In genomic region chr2:137729871-137730270, GRCm38 (mm10) we compare ENCODE assay signal across 10 mouse cellular contexts.
DNase-seq lines count a peak whose midpoint lies in the region; ATAC-seq lines count a peak whose summit lies in the region.
"Had no signal": no experiment of that assay in that cellular context is flagged by ENCODE, and none has a peak within 500 bp of the region (broad histone marks: within the 10 kb centered on the region; RNA-seq: fewer than 3 reads in every experiment).

No protein-coding gene starts in this region.

- ATAC-seq in kidney, embryonic 16.5 days (ENCODE audit: low FRiP score, low TSS enrichment) = peak; percentile 43; the same call in 1 of the 2 replicates
- ATAC-seq in forebrain, embryonic 12.5 days (ENCODE audit: low FRiP score) = peak; percentile 43; the same call in 1 of the 2 replicates
- ATAC-seq in neural tube, embryonic 14.5 days (ENCODE audit: low read depth) = 0 out of 2 replicates have a peak, but pooled peaks have one; percentile 19
- ATAC-seq in inflammation-experienced regulatory T-cells, adult 6 months = no peak

- no peak overlapping the region for H3K4me2 ChIP-seq in kidney, embryonic 16.5 days (replicated peaks; ENCODE audit: low read depth, low read length)
- H3K4me2 ChIP-seq in forebrain, embryonic 12.5 days = peak overlapping the region; percentile 24; the same call in 1 of the 2 replicates
- no peak overlapping the region for H3K4me2 ChIP-seq in neural tube, embryonic 14.5 days (ENCODE audit: low read depth, low read length)
- H3K4me2 ChIP-seq: heart, embryonic 13.5 days; lung, embryonic 15.5 days had no signal

- no peak overlapping the region for H3K4me3 ChIP-seq in kidney, embryonic 16.5 days (ENCODE audit: low read length)
- H3K4me3 ChIP-seq in forebrain, embryonic 12.5 days (replicated peaks) = no peak overlapping the region
- H3K4me3 ChIP-seq in neural tube, embryonic 14.5 days (ENCODE audit: low read depth, low read length) = no peak overlapping the region
- H3K4me3 ChIP-seq: heart, embryonic 13.5 days; lung, embryonic 15.5 days had no signal

- DNase-seq in kidney, postnatal 4 days = no peak
- peak; percentile 61 for DNase-seq in layer of hippocampus, adult 9-11 months
- no peak for DNase-seq in T-cell, adult 2 months (ENCODE audit: low spot score)
- no peak for DNase-seq in thymus, adult 18-20 months

- H3K27me3 ChIP-seq in kidney, embryonic 16.5 days (ENCODE audit: insufficient read depth, low read length) = no peaks in the 10 kb centered on the region
- 0 out of 2 replicates have a peak, but pooled peaks cover 8% of the 10 kb centered on the region for H3K27me3 ChIP-seq in forebrain, embryonic 12.5 days
- no peaks in the 10 kb centered on the region for H3K27me3 ChIP-seq in neural tube, embryonic 14.5 days (ENCODE audit: control insufficient read depth, insufficient read depth, low read length)
- H3K27me3 ChIP-seq: heart, embryonic 13.5 days; lung, embryonic 15.5 days had no signal

- no peak overlapping the region for H3K27ac ChIP-seq in kidney, embryonic 16.5 days (ENCODE audit: low read length)
- H3K27ac ChIP-seq in forebrain, embryonic 12.5 days = no peak overlapping the region
- H3K27ac ChIP-seq in neural tube, embryonic 14.5 days (ENCODE audit: low read depth, low read length) = no peak overlapping the region
- H3K27ac ChIP-seq: heart, embryonic 13.5 days; lung, embryonic 15.5 days had no signal

- H3K9me3 ChIP-seq in kidney, embryonic 16.5 days (ENCODE audit: low read length) = no peaks in the 10 kb centered on the region
- no peaks in the 10 kb centered on the region for H3K9me3 ChIP-seq in forebrain, embryonic 12.5 days
- no peaks in the 10 kb centered on the region for H3K9me3 ChIP-seq in neural tube, embryonic 14.5 days (ENCODE audit: control insufficient read depth, low read length)
- H3K9me3 ChIP-seq: heart, embryonic 13.5 days; lung, embryonic 15.5 days had no signal

- H3K36me3 ChIP-seq in kidney, embryonic 16.5 days (ENCODE audit: insufficient read depth, low read length) = no peaks in the 10 kb centered on the region
- no peaks in the 10 kb centered on the region for H3K36me3 ChIP-seq in forebrain, embryonic 12.5 days (replicated peaks)
- H3K36me3 ChIP-seq in neural tube, embryonic 14.5 days (ENCODE audit: control insufficient read depth, insufficient read depth, low read length) = no peaks in the 10 kb centered on the region
- H3K36me3 ChIP-seq: heart, embryonic 13.5 days; lung, embryonic 15.5 days had no signal

- 0 out of 2 replicates have a peak, but pooled peaks cover 4% of the 10 kb centered on the region for H3K4me1 ChIP-seq in kidney, embryonic 16.5 days (ENCODE audit: insufficient read depth, low read length)
- H3K4me1 ChIP-seq in forebrain, embryonic 12.5 days = peaks cover 21% of the 10 kb centered on the region
- H3K4me1 ChIP-seq in neural tube, embryonic 14.5 days (ENCODE audit: control insufficient read depth, insufficient read depth, low read length) = no peaks in the 10 kb centered on the region
- H3K4me1 ChIP-seq: lung, embryonic 15.5 days had no signal

- H3K9ac ChIP-seq in kidney, embryonic 16.5 days (replicated peaks; ENCODE audit: low read length) = no peak overlapping the region
- H3K9ac ChIP-seq in forebrain, embryonic 12.5 days = no peak overlapping the region
- no peak overlapping the region for H3K9ac ChIP-seq in neural tube, embryonic 14.5 days (replicated peaks; ENCODE audit: low read depth, low read length)
- H3K9ac ChIP-seq: heart, embryonic 13.5 days; lung, embryonic 15.5 days had no signal

- WGBS in kidney, embryonic 16.5 days = 80% methylated on average over 6 of the region's 6 CpGs
- WGBS in forebrain, embryonic 12.5 days = 61% methylated on average over 6 of the region's 6 CpGs
- WGBS in neural tube, embryonic 14.5 days = 53% methylated on average over 6 of the region's 6 CpGs
